Mouse (Mus musculus): ENCODE results near the gene Raet1e.

DNA sequence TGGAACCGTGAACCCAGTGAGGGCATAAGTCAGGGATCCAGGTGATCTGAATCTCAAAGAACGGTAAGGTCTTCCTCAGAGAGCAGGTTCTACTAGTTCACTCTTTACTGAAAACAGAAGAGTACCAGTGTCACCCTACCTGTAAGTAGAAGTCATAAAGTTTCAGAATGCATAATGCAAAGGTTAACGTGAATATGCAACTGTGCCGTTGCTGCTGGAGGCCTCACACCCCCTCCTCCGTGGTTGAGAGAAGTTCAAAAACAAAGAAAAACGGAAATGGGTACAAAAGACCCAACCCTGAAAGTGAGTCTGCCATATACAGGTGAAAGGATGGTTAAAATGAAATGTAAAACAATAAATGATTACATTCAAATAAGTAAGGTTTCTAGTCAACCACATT is 145.4 kb downstream of the Raet1e start:
- TF ChIP-seq CTCF (IDR thresholded peaks at IDR 0.05; ENCODE audit: low read depth), result no peak
- no peak for TF ChIP-seq EP300 (optimal IDR thresholded peaks at IDR 0.05)

Measured in stomach, postnatal 0 days (tissue).